Mouse (Mus musculus): ENCODE results near the gene Hist1h2bk. TPM values are rescaled to one million over a fixed set of nuclear protein-coding genes. Genes with fewer than 3 reads are reported as not detected.

Gene Hist1h2bk
- polyA plus RNA-seq, 1 experiment from 2014 or later, result 7.4 TPM

DNA sequence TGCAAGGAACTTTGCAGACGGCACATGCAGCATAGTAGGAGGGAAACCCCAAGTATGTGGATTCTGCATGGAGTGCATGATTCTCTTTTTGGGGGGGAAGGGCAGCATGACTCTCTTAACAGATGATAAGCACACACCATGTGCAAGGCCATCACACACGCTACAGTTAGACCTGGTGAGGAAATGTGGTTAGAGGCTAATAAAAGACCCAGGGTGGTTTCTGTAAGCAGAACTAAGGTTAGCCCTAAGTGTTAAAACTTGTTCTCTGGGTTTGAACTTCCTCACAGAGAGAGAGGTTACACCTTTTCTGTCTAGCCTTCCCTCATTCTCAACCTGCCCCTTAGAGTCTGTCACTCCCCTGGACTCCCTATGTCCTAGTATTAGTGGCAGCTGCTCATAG lies 34.3 kb upstream of the Hist1h2bk start:
- H3K36me3 ChIP-seq, result no peaks in the 10 kb centered on the region
- no peak overlapping the region for H3K4me3 ChIP-seq
- no peaks in the 10 kb centered on the region for H3K9me3 ChIP-seq
- ATAC-seq (ENCODE audit: borderline replicate concordance, extremely low read depth, low FRiP score, low TSS enrichment), result no peak
- 60% methylated on average over 2 of the region's 2 CpGs for WGBS
- no peak overlapping the region for H3K9ac ChIP-seq
- peaks cover 23% of the 10 kb centered on the region for H3K4me1 ChIP-seq
- peaks cover 90% of the 10 kb centered on the region for H3K27me3 ChIP-seq
- no peak overlapping the region for H3K27ac ChIP-seq
- no peak overlapping the region for H3K4me2 ChIP-seq

DNA sequence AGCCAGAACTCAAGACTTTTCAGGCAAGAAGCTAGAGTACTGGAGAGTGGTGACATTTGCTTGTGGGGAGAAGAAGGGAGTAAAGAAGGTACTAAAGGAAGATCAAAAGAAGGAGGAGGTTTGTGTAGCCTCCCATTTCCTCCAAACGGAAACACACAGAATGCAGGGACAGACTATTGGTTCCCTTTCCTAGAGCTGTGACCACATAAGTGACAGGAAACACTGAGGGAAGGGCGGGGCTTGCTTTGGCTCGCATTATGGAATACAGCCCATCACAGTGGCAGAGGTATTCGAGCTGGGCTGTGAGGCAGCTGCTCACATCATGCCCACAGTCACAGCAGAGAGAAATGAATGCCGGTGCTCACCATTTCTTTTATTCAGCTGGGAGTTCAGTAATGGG lies 33.8 kb upstream of the Hist1h2bk start:
- H3K4me2 ChIP-seq, result no peak overlapping the region
- 21% methylated on average over 5 of the region's 5 CpGs for WGBS

DNA sequence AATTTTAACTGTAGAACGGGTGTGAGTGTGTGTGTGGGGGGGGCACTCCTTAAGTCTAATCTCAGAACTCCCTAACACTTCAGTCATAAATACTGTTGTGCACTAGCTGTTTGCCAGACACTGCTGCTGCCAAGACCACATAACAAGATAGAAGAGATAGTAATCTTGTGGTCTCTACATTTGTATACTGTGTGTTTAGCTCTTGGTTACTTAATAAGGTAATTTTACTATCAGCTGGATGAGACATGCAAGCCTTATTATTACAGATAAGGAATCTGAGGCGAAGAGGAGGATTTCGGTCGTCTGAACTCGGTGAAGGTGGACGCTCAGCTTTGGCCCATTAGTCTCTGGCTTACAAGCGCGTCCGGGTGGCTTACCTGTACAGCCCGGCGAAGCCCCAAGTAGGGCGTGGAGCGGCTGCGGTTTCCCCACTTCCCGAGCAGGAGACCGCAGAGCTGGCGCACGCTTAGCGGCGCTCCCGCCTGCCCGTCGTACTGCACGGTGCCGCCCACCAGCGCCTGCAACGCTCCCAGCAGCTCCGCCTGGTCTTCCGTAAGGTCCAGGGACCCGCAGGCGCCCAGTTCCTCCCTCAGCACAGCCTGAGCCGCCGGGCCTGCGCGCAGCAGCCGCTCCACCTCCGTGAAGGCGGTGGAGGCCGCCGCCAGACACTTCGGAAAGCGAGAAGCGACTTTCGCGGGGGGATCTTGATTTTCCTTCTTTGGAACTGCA lies 29.9 kb upstream of the Hist1h2bk start:
- Histone ChIP-seq H3K4me2 (peak overlapping the region; percentile 98), H3K9ac (peak overlapping the region; percentile 47), H3K36me3 (no peaks in the 10 kb centered on the region), H3K27me3 (peaks cover 90% of the 10 kb centered on the region), H3K27ac (peak overlapping the region; percentile 66), H3K4me3 (peak overlapping the region; percentile 65), H3K4me1 (peaks cover 23% of the 10 kb centered on the region), H3K9me3 (no peaks in the 10 kb centered on the region)
- peak; percentile 89 for ATAC-seq (ENCODE audit: borderline replicate concordance, extremely low read depth, low FRiP score, low TSS enrichment)
- WGBS, result under 1% methylated on average over 45 of the region's 45 CpGs

More for the DNA sequence above, 33.8 kb upstream of the Hist1h2bk start:
- Histone ChIP-seq H3K27ac (no peak overlapping the region), H3K9ac (no peak overlapping the region), H3K36me3 (no peaks in the 10 kb centered on the region), H3K4me3 (no peak overlapping the region), H3K9me3 (no peaks in the 10 kb centered on the region), H3K4me1 (peaks cover 24% of the 10 kb centered on the region), H3K27me3 (peaks cover 90% of the 10 kb centered on the region)
- no peak for ATAC-seq (ENCODE audit: borderline replicate concordance, extremely low read depth, low FRiP score, low TSS enrichment)

DNA sequence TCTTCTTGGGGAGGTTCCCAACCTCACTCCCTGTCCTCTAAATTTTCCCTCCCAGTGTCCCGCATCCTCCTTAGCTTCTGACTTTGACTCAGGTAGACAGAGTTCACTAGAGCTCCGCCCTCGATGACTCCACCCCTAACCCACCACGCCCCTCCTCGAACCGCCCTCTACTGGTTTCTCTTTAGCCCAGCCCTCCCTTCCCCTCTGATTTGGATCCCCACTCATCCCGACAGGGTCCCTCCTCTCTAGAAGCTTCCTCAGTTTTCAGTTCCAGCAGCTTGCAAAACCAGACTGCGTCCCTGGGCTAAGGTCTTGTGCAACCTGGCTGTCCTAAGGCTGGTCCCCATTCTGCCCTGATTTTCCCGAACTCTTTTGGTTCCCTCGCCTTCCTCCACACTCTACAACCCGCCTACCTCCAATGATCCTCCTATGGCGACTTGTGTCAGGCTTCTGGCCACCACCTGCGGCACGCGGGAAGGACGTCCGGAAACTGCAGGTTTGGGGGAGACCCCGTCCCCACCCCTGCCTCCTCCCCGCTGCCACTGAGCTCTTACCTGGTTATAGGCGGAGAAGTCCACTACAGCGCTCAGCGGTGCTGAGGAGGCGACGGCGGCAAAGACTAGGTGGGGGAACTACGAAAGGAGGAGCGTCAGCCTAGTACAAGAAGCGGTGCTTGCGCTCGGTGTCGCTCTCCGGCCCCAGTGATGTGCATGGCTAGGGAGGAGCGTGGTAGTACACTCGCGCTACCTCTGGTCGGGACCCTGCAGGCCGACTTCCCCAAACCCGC lies 29.1 kb upstream of the Hist1h2bk start:
- peak overlapping the region; percentile 66 for H3K27ac ChIP-seq
- H3K4me3 ChIP-seq, result peak overlapping the region; percentile 65
- H3K4me2 ChIP-seq, result peak overlapping the region; percentile 98
- no peaks in the 10 kb centered on the region for H3K36me3 ChIP-seq
- peak overlapping the region; percentile 47 for H3K9ac ChIP-seq
- H3K4me1 ChIP-seq, result peaks cover 23% of the 10 kb centered on the region
- H3K9me3 ChIP-seq, result no peaks in the 10 kb centered on the region
- ATAC-seq (ENCODE audit: borderline replicate concordance, extremely low read depth, low FRiP score, low TSS enrichment), result peak; percentile 91
- H3K27me3 ChIP-seq, result peaks cover 87% of the 10 kb centered on the region
- under 1% methylated on average over 38 of the region's 38 CpGs for WGBS

DNA sequence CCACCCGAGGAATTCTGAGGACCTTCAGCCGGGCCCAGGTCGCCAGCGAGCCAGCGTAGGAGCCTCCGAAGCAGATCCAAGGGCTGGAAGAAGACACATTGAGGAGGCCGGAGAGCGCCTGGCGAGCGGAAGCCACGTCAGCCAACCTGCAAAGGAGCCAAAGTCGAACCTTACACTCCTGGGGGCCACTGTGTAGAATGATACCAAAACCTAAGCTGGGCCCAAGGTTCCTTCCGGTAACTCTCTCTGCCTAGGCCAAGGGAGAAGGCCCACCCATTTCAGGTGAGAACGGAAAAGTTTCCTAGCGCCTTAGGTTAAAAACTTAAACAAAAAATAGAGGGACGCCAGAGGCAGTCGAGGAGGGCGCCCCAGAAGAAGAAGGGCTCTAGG lies 28.6 kb upstream of the Hist1h2bk start:
- H3K27ac ChIP-seq, result no peak overlapping the region
- no peaks in the 10 kb centered on the region for H3K9me3 ChIP-seq
- no peak for ATAC-seq (ENCODE audit: borderline replicate concordance, extremely low read depth, low FRiP score, low TSS enrichment)
- H3K4me1 ChIP-seq, result peaks cover 23% of the 10 kb centered on the region
- peaks cover 84% of the 10 kb centered on the region for H3K27me3 ChIP-seq
- 5% methylated on average over 18 of the region's 18 CpGs for WGBS
- H3K9ac ChIP-seq, result no peak overlapping the region
- peak overlapping the region; percentile 98 for H3K4me2 ChIP-seq
- peak overlapping the region; percentile 65 for H3K4me3 ChIP-seq
- H3K36me3 ChIP-seq, result no peaks in the 10 kb centered on the region

DNA sequence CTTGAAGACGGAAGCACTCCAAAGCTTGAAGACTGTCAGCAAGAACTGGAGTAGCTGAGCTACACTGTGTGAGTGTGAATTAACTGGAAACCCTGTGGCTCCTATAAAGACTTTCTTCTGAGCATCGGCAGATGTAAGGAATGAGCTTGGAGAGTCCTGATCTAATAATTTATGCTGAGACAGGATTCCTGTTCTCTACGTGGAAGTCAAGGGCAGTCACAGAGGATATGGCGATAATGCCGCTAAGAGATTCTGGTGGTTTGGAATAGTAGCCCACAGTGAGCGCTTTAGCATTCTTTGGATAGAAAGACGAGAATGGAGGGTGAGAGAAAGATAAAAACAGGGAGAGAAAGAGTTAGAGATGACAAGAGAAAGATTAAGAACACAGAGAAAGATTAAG lies 27.8 kb upstream of the Hist1h2bk start:
- Histone ChIP-seq H3K4me2 (no peak overlapping the region), H3K9me3 (no peaks in the 10 kb centered on the region), H3K9ac (no peak overlapping the region), H3K27me3 (peaks cover 86% of the 10 kb centered on the region), H3K27ac (no peak overlapping the region), H3K4me3 (no peak overlapping the region), H3K4me1 (peaks cover 23% of the 10 kb centered on the region), H3K36me3 (no peaks in the 10 kb centered on the region)
- 46% methylated on average over 7 of the region's 7 CpGs for WGBS
- ATAC-seq (ENCODE audit: borderline replicate concordance, extremely low read depth, low FRiP score, low TSS enrichment), result no peak

DNA sequence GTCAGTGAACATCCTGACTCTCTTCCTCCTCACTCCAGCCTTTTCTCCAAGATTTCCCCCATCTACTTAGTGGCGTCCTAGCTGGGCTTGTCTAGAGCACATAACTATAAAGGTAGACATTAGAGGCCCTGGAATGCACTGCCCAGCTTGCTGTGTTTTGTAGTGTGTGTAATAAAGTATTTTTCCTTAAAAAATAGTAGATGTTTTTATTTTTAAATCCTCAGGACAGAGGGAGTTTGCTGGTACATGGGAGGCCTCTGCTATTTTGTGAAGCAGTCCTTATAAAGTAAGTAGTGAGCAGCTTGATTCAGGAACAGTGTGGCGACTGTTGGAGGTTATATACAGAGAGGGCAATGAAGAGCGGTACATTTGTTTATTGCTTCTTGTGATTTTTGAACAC lies 27.0 kb upstream of the Hist1h2bk start:
- no peaks in the 10 kb centered on the region for H3K9me3 ChIP-seq
- no peak overlapping the region for H3K4me2 ChIP-seq
- ATAC-seq (ENCODE audit: borderline replicate concordance, extremely low read depth, low FRiP score, low TSS enrichment), result no peak
- no peak overlapping the region for H3K9ac ChIP-seq
- H3K27ac ChIP-seq, result no peak overlapping the region
- H3K4me1 ChIP-seq, result peaks cover 23% of the 10 kb centered on the region
- no peaks in the 10 kb centered on the region for H3K36me3 ChIP-seq
- H3K4me3 ChIP-seq, result 0 out of 2 replicates have a peak overlapping the region, but pooled peaks have one; percentile 2
- peaks cover 83% of the 10 kb centered on the region for H3K27me3 ChIP-seq
- 76% methylated on average over 3 of the region's 3 CpGs for WGBS

DNA sequence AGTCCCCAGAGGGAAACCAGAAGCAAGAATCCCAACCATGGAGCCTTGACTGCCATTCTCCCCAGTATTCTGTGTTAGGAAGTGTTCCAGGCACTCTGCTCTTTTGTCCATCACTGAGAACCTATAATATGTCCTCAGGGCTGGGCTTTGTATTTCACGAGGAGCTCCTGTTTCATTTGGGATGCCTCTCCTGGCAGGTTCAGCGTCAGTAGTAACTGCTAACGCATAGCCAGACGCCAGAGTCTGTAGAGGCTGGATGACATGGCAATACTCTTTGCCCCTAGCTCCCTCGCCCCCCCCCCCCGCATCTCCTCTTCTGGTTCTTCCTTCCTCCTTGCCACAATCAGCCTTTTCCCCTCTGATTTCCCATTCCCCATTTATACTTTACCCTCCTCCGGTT lies 26.0 kb upstream of the Hist1h2bk start, which contains the start of gene Prss16:
Gene Prss16 (minus strand): TSS at position 101 of the 400 bp plus-strand sequence.
- Histone ChIP-seq H3K27ac (no peak within 1 kb of the TSS), H3K9ac (no peak within 1 kb of the TSS), H3K4me2 (no peak within 1 kb of the TSS), H3K27me3 (peaks cover 83% of the 10 kb centered on the region), H3K9me3 (no peaks in the 10 kb centered on the region), H3K4me1 (peaks cover 27% of the 10 kb centered on the region), H3K4me3 (0 out of 2 replicates have a peak within 1 kb of the TSS, but pooled peaks have one; percentile 2), H3K36me3 (no peaks in the 10 kb centered on the region)
- 42% methylated on average over 7 of the region's 7 CpGs for WGBS
- no peak for ATAC-seq (ENCODE audit: borderline replicate concordance, extremely low read depth, low FRiP score, low TSS enrichment)

DNA sequence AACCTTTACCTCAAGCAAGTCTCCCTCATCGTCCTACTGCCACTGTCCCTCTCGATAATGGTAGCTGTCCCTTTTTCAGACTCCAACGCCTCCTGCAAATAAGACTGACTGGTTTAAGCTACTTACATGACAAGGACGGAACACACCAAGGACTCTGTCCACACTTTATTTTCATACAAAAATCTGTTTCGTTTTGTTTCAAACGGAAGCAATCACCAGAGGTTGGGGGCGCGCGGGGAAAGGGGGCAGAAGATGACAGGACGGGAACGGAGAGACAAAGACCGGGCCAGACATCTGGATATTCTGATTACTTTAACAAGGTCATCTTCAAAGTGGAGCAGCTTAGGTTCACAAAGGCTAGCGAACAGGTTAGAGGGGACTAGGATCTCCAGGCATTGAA lies 22.0 kb upstream of the Hist1h2bk start:
- no peaks in the 10 kb centered on the region for H3K9me3 ChIP-seq
- peaks cover 10% of the 10 kb centered on the region; the same call in 1 of the 2 replicates for H3K4me1 ChIP-seq
- peaks cover 58% of the 10 kb centered on the region for H3K27me3 ChIP-seq
- no peak for ATAC-seq (ENCODE audit: borderline replicate concordance, extremely low read depth, low FRiP score, low TSS enrichment)
- peak overlapping the region; percentile 57 for H3K4me2 ChIP-seq
- no peak overlapping the region for H3K9ac ChIP-seq
- WGBS, result 20% methylated on average over 13 of the region's 13 CpGs
- H3K27ac ChIP-seq, result no peak overlapping the region
- no peaks in the 10 kb centered on the region for H3K36me3 ChIP-seq
- peak overlapping the region; percentile 25 for H3K4me3 ChIP-seq

DNA sequence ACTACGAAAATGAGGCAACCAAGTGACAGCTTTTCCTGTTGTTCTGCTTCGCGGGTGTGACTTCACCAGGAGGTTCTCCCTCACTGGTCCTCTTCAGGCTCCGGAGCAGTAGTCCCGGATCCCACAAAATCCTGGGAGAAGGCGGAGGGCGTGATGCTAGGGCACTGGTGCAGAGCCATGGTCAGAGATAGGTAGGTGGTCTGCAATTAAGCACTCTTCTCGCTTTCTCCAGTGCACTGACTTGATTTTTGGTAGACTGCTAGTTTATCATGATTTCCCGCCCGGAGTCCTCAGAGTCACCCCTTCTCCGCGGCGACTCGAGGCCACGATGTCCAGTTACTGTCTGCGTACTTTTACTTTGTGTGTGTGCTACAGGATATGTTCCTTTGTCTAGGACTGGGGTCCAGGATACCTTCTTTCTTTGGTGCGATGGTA lies 21.2 kb upstream of the Hist1h2bk start:
- Histone ChIP-seq H3K4me2 (peak overlapping the region; percentile 57), H3K4me1 (peaks cover 10% of the 10 kb centered on the region; the same call in 1 of the 2 replicates), H3K36me3 (no peaks in the 10 kb centered on the region), H3K9me3 (no peaks in the 10 kb centered on the region), H3K27me3 (peaks cover 51% of the 10 kb centered on the region), H3K27ac (no peak overlapping the region), H3K4me3 (peak overlapping the region; percentile 25), H3K9ac (0 out of 2 replicates have a peak overlapping the region, but pooled peaks have one; percentile 14)
- 6% methylated on average over 17 of the region's 17 CpGs for WGBS
- no peak for ATAC-seq (ENCODE audit: borderline replicate concordance, extremely low read depth, low FRiP score, low TSS enrichment)

DNA sequence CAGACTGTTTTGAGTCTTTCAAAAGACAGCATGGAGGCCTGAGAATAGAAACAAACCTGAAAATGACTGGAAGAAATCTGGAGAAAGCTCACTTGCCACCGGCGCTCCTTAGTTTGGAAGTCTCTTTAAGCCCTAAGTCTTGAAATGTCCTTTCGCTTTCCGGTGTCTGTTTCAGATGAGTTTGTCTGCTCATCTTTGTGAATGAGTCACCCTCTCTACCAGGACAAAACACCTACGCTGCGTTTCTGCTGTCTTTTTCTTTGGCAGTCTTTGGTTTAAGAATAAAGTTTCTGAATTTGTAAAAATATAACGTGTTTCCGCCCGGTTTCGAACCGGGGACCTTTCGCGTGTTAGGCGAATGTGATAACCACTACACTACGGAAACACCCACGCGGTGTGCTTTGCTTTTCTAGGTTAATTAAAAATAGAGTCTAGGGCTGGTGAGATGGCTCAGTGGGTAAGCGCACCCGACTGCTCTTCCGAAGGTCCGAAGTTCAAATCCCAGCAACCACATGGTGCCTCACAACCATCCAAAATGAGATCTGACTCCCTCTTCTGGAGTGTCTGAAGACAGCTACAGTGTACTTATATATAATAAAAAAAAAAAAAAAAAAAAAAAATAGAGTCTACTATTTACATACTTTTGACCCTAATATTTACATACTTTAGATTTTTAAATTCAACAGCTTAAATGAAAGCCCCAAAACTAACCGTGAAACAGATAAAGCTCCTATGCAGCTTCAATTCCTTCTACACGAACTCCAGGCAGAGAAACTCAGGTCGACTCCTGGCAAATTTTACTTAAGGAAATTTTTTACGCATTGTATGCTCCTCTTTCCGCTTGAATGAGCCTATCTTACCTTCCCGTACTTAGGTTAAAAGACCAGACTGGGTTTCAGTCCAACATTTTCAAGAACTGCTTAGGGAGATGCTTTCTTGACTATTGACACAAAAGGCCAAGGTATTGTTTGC lies 19.9 kb upstream of the Hist1h2bk start:
- ATAC-seq (ENCODE audit: borderline replicate concordance, extremely low read depth, low FRiP score, low TSS enrichment), result peak; percentile 81; the same call in 1 of the 2 replicates
- H3K4me3 ChIP-seq, result 0 out of 2 replicates have a peak overlapping the region, but pooled peaks have one; percentile 12
- WGBS, result 13% methylated on average over 27 of the region's 27 CpGs

More for the DNA sequence above, 19.9 kb upstream of the Hist1h2bk start:
- H3K27ac ChIP-seq, result no peak overlapping the region
- no peaks in the 10 kb centered on the region for H3K36me3 ChIP-seq
- no peaks in the 10 kb centered on the region for H3K9me3 ChIP-seq
- H3K4me1 ChIP-seq, result peaks cover 10% of the 10 kb centered on the region; the same call in 1 of the 2 replicates
- H3K27me3 ChIP-seq, result peaks cover 38% of the 10 kb centered on the region
- H3K9ac ChIP-seq, result no peak overlapping the region
- H3K4me2 ChIP-seq, result peak overlapping the region; percentile 57
